Mouse (Mus musculus) small intestine, adult 2 months (tissue): Measurements from ENCODE around the gene Coro1b. TPM values are rescaled to one million over a fixed set of nuclear protein-coding genes. Genes with fewer than 3 reads are reported as not detected.

Experiments
- H3K27ac ChIP-seq: fragments of 200-500 bp; 2 replicates; pipeline ENCODE4 v1.5.1; 2012; ENCODE audit warnings: low read depth, low read length, control low read depth, inconsistent platforms; ENCODE audit not compliant: insufficient read depth
- H3K27me3 ChIP-seq: fragments of 200-500 bp; 2 replicates; pipeline ENCODE4 v1.6.1; 2012; ENCODE audit warnings: mild to moderate bottlenecking, moderate library complexity, low read length, inconsistent platforms; ENCODE audit not compliant: control insufficient read depth, insufficient read depth
- H3K36me3 ChIP-seq: fragments of 200-500 bp; 2 replicates; pipeline ENCODE4 v1.6.1; 2012; ENCODE audit warnings: mild to moderate bottlenecking, low read length, control low read depth, inconsistent platforms; ENCODE audit not compliant: control insufficient read depth, insufficient read depth
- H3K4me1 ChIP-seq: fragments of 200-500 bp; 2 replicates; pipeline ENCODE4 v1.6.1; 2012; ENCODE audit warnings: low read length, inconsistent platforms, mixed read lengths; ENCODE audit not compliant: control insufficient read depth, insufficient read depth, insufficient read length
- H3K4me3 ChIP-seq: fragments of 200-500 bp; 2 replicates; pipeline ENCODE4 v1.5.1; 2012; ENCODE audit warnings: low read depth, mild to moderate bottlenecking, control low read depth, inconsistent platforms, low read length, moderate library complexity
- CTCF ChIP-seq: fragments of 200-500 bp; IDR thresholded peaks from 2 replicates; pipeline ENCODE4 v1.5.1; 2012; ENCODE audit warnings: low read depth, mild to moderate bottlenecking, control low read depth, inconsistent platforms, low read length, moderate library complexity, mixed read lengths; ENCODE audit not compliant: insufficient replicate concordance, insufficient read length; ENCODE audit errors: extremely low read depth
- POLR2A ChIP-seq: fragments of 200-500 bp; IDR thresholded peaks from 2 replicates; pipeline ENCODE4 v1.6.1; 2012; ENCODE audit warnings: low read depth, mild to moderate bottlenecking, control low read depth, inconsistent platforms, low read length, moderate library complexity
- WGBS: fragments of 180-500 bp; shearing (Covaris S2); methylation state at CpG from one replicate; pipeline ENCODE4 v1.1.7; 2018; 5-methylcytosine and 5-hydroxymethylcytosine counted together
- polyA plus RNA-seq: library from polyadenylated mRNA; depleted of rRNA; stranded (reverse); fragments of >200 nt; gene quantifications from 2 replicates; pipeline ENCODE4 v1.2.3, GENCODE M21; 2012

The Coro1b gene
- polyA plus RNA-seq, 1 experiment: 493 TPM

GRCm38 (mm10) chr19:4194021-4194724 is 45.8 kb downstream of the Coro1b start:
- Histone ChIP-seq H3K4me3 (no peak overlapping the region), H3K27ac (no peak overlapping the region), H3K27me3 (no peaks in the 10 kb centered on the region), H3K36me3 (peaks cover 40% of the 10 kb centered on the region), H3K4me1 (peaks cover 18% of the 10 kb centered on the region)
- 80% methylated on average over 8 of the region's 8 CpGs for WGBS
- TF ChIP-seq CTCF (no peak), POLR2A (no peak)

DNA sequence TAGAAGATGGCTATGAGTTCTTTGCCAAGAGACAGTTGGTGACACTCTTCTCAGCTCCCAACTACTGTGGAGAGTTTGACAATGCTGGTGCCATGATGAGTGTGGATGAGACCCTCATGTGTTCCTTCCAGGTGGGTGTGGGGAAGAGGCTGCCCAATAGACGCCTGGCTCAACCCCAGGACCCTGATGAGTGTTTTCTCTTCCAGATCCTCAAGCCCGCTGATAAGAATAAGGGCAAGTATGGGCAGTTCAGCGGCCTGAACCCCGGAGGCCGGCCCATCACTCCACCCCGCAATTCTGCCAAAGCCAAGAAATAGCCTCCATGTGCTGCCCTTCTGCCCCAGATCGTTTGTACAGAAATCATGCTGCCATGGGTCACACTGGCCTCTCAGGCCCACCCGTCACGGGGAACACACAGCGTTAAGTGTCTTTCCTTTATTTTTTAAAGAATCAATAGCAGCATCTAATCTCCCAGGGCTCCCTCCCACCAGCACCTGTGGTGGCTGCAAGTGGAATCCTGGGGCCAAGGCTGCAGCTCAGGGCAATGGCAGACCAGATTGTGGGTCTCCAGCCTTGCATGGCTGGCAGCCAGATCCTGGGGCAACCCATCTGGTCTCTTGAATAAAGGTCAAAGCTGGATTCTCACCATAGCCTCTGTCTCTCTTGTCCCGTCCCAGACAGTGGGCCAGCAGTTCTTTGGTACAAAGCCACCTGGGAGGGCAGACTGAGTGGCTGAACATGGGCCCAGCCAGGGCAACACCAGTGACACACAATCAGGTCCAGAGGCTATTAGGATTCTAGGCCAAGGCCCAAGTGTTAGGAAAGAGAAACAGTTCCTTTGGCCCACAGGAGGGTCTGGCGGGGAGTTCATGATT is 46.6 kb downstream of the Coro1b start:
- no peak for TF ChIP-seq CTCF
- no peak for TF ChIP-seq POLR2A
- H3K36me3 ChIP-seq: peaks cover 40% of the 10 kb centered on the region
- H3K4me3 ChIP-seq: no peak overlapping the region
- WGBS: 64% methylated on average over 12 of the region's 12 CpGs
- peaks cover 19% of the 10 kb centered on the region for H3K4me1 ChIP-seq
- no peaks in the 10 kb centered on the region for H3K27me3 ChIP-seq
- H3K27ac ChIP-seq: no peak overlapping the region

- peaks cover 40% of the 10 kb centered on the region for H3K36me3 ChIP-seq
- peaks cover 28% of the 10 kb centered on the region for H3K4me1 ChIP-seq
- WGBS: 33% methylated on average over 2 of the region's 2 CpGs
- H3K27me3 ChIP-seq: no peaks in the 10 kb centered on the region
- TF ChIP-seq POLR2A (no peak), CTCF (no peak)
- H3K4me3 ChIP-seq: no peak overlapping the region
- no peak overlapping the region for H3K27ac ChIP-seq
Observed at GRCm38 (mm10) chr19:4196048-4196447, 47.6 kb downstream of the Coro1b start.

- TF ChIP-seq CTCF (no peak), POLR2A (no peak)
- Histone ChIP-seq H3K36me3 (peaks cover 40% of the 10 kb centered on the region), H3K27me3 (no peaks in the 10 kb centered on the region), H3K4me1 (peaks cover 24% of the 10 kb centered on the region), H3K4me3 (no peak overlapping the region), H3K27ac (no peak overlapping the region; the same call in 1 of the 2 replicates)
- 8% methylated on average over 5 of the region's 5 CpGs for WGBS
Observed at GRCm38 (mm10) chr19:4196548-4196947, 48.1 kb downstream of the Coro1b start.

DNA sequence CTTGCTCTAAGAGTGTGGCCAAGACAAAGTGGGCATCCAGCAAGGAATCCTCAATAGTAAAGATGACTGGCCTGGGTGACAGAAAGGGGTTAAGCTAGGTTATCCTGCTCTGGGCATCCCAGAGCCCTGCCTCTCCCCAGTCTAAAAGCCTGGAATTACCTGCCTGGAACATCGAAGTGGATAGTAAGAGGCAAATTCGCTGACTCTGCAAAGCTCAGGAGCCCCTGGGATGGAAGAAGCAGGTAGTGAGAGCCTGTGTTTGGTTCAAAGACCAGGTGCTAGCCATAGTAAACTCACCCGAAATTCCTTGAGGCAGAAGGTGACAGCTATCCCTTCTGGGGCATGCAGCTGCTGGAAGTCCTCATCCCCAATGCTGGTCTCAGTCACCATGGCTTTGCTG is 48.8 kb downstream of the Coro1b start:
- TF ChIP-seq POLR2A: no peak
- TF ChIP-seq CTCF: no peak
- Histone ChIP-seq H3K27me3 (no peaks in the 10 kb centered on the region), H3K4me3 (no peak overlapping the region), H3K27ac (no peak overlapping the region), H3K36me3 (peaks cover 40% of the 10 kb centered on the region), H3K4me1 (peaks cover 27% of the 10 kb centered on the region)
- WGBS: 53% methylated on average over 3 of the region's 3 CpGs

DNA sequence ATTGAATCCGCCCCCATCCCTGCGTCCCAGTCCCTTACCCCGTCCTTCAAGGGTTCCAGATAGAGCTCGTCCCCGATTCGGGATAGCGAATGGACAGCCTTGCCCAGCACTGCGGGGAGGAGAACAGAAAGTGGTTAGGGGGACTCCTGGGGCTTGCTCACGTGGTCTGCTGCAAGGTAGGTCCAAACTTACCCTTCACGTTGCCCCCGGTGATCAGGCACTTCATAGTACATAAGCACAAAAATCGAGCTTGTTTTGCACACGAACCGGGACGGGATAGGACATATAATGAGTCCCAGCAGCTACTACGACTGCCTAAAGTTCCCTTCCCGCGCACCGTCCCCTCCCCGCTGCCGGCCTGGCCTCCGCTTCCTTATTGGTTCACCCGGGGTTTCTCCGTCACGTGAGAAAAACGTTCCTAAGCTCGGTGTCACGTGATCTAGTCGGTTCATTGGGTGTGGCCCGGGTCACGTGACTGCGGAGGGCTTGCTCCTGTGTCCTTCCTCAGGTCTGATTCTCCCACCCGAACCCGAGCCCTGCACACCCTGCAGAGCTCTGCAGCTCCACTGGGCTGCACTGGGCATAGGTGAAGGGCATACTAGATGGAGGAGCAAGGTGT is 53.0 kb downstream of the Coro1b start, which contains the start of gene Rad9a:
Gene Rad9a (minus strand): TSS at position 372 of the 619 bp plus-strand sequence.
- no peak; the same call in 1 of the 2 replicates for TF ChIP-seq POLR2A
- TF ChIP-seq CTCF: no peak
- Histone ChIP-seq H3K27me3 (no peaks in the 10 kb centered on the region), H3K36me3 (peaks cover 9% of the 10 kb centered on the region), H3K4me3 (peak within 1 kb of the TSS; percentile 86), H3K27ac (peak within 1 kb of the TSS; percentile 63), H3K4me1 (peaks cover 21% of the 10 kb centered on the region)
- under 1% methylated on average over 34 of the region's 34 CpGs for WGBS
